Mouse (Mus musculus) ovary, postnatal 10 days (tissue): Measurements from ENCODE around the gene Tube1.
A peak's percentile ranks its signal among the peaks of the same experiment; 100 is the strongest.

Experiments
- DNase-seq: peaks from one replicate; pipeline ENCODE4 v3.0.0; 2022; ENCODE audit warnings: low spot score

Tube1 gene

DNA sequence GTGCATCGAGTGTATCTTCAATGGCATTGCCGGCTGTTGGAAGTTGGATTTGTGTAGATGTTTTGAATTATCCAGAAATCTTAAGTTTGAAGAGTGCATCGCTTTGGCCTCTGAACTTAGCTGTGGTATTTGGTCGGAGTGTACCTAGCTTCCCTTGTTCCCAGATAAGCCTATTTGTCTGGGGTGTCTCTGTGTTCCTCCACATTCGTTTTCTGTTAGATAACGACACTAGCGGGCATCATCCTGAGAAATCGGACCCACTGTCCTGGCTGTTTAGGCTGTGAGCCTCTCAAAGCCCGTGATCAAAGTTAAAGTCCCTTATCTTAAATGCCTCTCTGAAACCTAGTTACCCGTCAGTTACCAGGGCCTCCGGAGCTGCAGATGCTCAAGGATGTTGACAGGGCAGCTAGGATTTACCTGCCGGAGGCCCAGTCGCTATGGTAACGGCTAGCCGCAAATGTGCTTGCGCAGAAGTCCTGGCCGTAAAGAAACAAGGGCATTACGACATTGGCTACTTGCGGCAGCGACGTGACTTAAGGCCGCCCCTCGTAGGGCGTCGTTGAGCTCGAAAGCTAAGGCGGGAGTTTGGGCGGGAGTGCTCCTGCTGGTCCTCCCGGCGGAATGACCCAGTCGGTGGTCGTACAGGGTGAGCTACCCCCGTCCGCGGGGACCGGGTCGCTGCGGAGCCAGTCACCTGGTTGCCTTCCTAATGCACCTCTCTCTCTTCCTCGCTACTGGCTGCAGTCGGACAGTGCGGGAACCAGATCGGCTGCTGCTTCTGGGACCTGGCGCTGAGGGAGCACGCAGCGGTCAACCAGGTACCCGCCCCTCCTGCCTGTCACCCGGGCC, at the start of gene Tube1, which contains the start of gene Fam229b:
TSS of gene Tube1 (plus strand) at position 515 of the 849 bp plus-strand sequence.
TSS of gene Fam229b (minus strand) at position 453 of the 849 bp plus-strand sequence.
- DNase-seq: peak; percentile 68

GRCm38 (mm10) chr10:39096981-39097380, 36.8 kb upstream of the Tube1 start:
- DNase-seq: no peak

- DNase-seq: no peak
Measured at GRCm38 (mm10) chr10:39098746-39099145, 35.0 kb upstream of the Tube1 start.

GRCm38 (mm10) chr10:39104803-39105449, 28.9 kb upstream of the Tube1 start:
- no peak for DNase-seq

- DNase-seq: no peak
Measured at GRCm38 (mm10) chr10:39106413-39106812, 27.4 kb upstream of the Tube1 start.

DNA sequence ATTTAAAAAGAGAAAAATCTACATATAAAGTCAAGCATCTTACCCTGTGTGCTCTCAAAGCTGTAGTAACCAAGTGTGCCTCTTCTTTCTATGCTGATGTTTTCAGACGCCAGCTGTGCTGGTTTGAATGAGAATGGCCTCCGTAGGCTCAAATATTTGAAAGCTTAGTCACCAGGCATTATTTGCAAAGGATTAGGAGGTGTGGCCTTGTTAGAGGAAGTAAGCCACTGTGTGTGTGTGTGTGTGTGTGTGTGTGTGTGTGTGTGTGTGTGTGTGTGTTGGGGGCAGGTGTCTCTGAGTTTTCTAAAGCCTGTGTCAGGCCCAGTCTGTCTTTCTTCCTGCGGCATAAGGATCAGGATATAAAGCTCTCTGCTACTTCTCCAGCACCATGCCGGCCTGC, 26.8 kb upstream of the Tube1 start:
- no peak for DNase-seq

- DNase-seq: no peak
Measured at GRCm38 (mm10) chr10:39108837-39109488, 24.8 kb upstream of the Tube1 start.

DNA sequence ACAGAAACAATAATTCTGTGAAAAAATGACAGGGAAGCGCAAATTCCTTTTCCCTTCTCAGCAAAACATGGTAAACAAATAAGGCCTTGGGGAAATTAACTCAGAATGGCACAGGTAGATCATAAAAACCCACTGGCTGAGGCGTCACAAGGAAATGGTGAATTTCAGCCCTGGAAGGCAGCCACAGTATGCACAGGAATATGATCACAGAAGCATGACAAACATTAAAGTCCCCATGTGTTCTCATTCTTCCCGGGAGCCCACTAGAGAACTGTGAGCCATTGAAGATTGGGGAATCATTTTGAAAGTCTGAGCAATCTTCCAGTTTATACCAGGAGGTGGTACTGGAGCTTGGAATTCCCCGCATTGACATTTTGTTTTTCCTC, 24.3 kb upstream of the Tube1 start:
- no peak for DNase-seq

GRCm38 (mm10) chr10:39121412-39121811, 12.4 kb upstream of the Tube1 start:
- no peak for DNase-seq

GRCm38 (mm10) chr10:39137766-39138165, 4.0 kb downstream of the Tube1 start:
- DNase-seq: no peak

GRCm38 (mm10) chr10:39138761-39139160, 5.0 kb downstream of the Tube1 start:
- DNase-seq: no peak

- DNase-seq: no peak
Measured at GRCm38 (mm10) chr10:39140843-39141242, 7.1 kb downstream of the Tube1 start.

DNA sequence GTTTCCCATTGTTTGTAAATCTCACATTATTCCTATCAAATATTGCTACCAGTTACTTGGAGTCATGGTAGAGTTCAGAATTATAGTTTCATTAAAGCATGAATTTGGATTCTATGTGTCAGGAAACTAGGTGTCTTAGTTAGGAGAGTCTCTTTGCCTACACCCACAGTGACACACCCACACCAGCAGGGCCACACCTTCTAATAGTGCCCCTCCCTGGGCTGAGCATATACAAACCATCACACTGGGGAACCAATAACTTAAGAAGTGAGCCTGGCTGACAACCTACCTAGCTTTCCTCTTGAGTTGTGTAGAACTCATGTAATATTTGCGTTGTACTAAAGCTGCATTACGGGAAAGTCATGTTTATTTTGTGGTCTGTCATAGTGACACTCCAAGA, 7.6 kb downstream of the Tube1 start:
- no peak for DNase-seq

DNA sequence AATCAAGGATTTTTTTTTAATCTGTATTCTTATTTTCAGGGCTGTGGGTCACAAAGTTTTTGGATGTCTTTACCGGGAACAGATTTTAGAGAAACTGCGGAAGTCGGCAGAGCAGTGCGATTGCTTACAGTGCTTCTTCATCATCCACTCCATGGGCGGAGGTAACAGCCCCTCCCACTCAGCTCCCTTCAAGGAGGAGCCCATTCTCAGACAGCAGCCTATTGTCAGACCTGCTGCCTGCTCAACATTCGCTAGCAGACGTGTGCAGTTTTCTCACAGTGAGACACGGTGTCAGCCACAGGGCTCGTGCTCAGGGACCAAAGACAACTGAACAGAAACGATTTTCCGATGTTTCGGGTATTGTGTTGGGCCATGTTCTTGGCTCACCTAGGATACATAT, 8.4 kb downstream of the Tube1 start:
- no peak for DNase-seq

- DNase-seq: no peak
Measured at GRCm38 (mm10) chr10:39156719-39157118, 22.9 kb downstream of the Tube1 start.

DNA sequence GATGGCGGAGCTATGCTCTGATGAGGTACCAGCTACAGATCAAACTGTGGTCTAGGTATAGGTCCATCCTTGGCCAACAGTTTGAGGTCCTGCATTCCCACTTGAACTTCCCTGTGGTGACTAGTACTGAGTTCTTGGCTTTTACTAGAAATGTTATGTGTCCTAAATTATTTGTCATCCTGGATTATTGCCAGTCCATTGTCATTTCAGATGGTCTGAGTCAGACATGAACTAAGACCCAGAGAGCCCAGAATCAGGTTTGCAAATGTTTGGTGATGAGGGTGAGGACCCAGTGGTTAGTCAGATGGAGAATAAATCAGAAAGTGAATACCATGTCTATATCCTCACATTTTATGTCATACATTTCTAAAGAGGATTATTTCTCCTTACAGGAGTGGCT, 23.5 kb downstream of the Tube1 start:
- DNase-seq: no peak

DNA sequence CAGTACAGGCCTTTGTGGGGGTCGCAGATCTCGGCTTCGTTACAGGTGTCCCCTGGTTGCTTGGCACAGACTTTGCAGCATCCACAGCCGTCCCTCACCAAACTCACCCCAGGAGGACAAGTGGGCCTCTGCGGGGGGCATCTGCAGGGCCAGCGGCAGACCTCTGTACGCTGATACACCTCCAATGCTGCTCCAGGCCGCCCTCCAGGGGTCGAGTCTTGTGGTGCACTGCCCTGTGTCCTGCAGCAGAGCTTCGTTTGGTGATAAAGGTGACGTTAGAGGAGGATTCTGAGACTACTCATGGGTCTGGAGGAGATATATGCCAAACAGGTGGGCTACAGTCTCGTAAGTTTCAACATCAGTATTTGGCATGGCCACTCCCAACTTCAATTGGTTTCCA, 24.5 kb downstream of the Tube1 start:
- no peak for DNase-seq

- DNase-seq: no peak
Measured at GRCm38 (mm10) chr10:39161406-39161805, 27.6 kb downstream of the Tube1 start.

- DNase-seq: no peak
Measured at GRCm38 (mm10) chr10:39162666-39163484, 29.1 kb downstream of the Tube1 start.

DNA sequence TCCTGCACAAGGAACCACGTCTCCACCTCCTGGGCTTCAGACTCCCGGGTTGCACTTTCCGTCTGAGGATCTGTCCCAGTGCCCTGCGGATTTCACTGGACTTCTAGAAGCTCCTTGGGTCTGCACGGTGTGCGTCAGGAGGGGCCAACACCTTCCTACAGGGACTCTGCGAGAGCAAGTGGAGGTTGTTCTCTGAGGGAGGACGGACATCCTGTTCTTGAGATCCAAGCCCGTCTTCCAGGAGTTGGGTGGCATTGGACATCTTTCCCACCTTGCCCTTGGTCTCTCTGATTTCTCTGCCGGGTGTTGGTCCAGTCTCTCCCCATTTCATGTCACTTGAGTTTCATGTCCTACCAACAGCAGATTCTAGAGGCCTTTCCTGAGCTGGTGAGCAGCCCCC, 29.9 kb downstream of the Tube1 start, which contains the start of gene Ccn6:
TSS of gene Ccn6 (minus strand) at position 101 of the 400 bp plus-strand sequence.
- no peak for DNase-seq

DNA sequence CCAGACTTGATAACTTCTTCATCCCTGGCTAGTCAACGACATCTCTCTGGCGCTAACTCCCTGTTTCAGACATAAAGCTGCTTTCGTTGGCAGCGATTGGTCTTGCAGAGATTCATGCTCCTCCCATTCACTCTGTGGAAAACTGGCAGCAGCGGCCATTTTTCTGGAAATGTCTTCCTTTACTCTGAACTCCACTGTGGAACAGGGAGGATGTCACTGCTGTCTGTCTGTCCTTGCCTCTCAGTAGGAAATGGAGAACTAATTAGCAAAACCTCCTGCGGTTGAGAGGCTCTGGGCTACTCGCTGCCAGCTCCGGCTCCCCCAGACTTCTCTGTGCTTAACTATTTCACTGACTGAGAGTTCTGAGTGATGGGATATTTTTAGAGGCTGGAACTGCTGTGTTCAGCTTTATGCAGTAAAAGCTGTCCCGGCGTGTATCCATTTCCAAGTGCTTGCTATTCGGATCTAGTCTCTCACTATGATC, 31.9 kb downstream of the Tube1 start:
- no peak for DNase-seq

DNA sequence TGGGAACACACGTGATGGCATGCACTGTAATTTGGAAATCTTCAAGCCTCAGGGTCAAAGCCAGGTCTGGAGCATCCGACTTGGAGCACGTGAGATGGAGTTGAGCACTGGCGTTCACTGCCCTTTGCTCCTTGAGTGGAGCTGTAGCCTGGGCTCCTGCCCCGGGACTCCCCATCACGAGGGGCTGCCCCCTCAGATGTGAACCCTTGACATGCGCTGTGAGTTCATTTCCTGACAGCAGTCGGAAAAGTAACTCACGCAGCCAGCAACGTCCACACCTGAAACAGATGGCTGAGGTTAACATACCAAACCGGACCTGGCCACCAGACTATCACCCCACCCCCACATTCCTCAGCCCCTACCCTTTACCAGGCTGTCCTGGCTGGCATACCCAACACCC, 33.8 kb downstream of the Tube1 start:
- no peak for DNase-seq
